ENCODE assay signal across 27 mouse cellular contexts in genomic region chr3:149837921-149838320, GRCm38 (mm10).
"Had no signal": no experiment of that assay in that cellular context is flagged by ENCODE, and none has a peak within 500 bp of the region (broad histone marks: within the 10 kb centered on the region; RNA-seq: fewer than 3 reads in every experiment).

No protein-coding gene starts in this region.

- H3K4me1 ChIP-seq: heart, embryonic 13.5 days; heart, embryonic 15.5 days; kidney, embryonic 15.5 days; liver, embryonic 13.5 days had no signal

- H3K4me3 ChIP-seq: heart, adult 2 months; heart, embryonic 13.5 days; heart, embryonic 15.5 days; hindbrain, embryonic 13.5 days; hindbrain, embryonic 15.5 days; kidney, embryonic 15.5 days; limb, embryonic 12.5 days; liver, embryonic 13.5 days had no signal

- H3K4me2 ChIP-seq: heart, embryonic 11.5 days; heart, embryonic 13.5 days; heart, embryonic 15.5 days; hindbrain, embryonic 13.5 days; hindbrain, embryonic 15.5 days; kidney, embryonic 15.5 days; limb, embryonic 12.5 days; liver, embryonic 11.5 days; liver, embryonic 13.5 days had no signal

- H3K9me3 ChIP-seq: heart, embryonic 13.5 days; heart, embryonic 15.5 days; hindbrain, embryonic 13.5 days; hindbrain, embryonic 15.5 days; kidney, embryonic 15.5 days; limb, embryonic 12.5 days; liver, embryonic 13.5 days had no signal

- ATAC-seq: hindbrain, postnatal 0 days; intestine, embryonic 16.5 days had no signal

- H3K9ac ChIP-seq: heart, embryonic 13.5 days; heart, embryonic 15.5 days; hindbrain, embryonic 13.5 days; hindbrain, embryonic 15.5 days; kidney, embryonic 15.5 days; limb, embryonic 12.5 days; liver, embryonic 13.5 days had no signal

- H3K36me3 ChIP-seq: heart, embryonic 13.5 days; heart, embryonic 15.5 days; hindbrain, embryonic 13.5 days; hindbrain, embryonic 15.5 days; kidney, embryonic 15.5 days; limb, embryonic 12.5 days; liver, embryonic 13.5 days had no signal

- H3K27ac ChIP-seq: heart, adult 2 months; heart, embryonic 13.5 days; heart, embryonic 15.5 days; hindbrain, embryonic 13.5 days; hindbrain, embryonic 15.5 days; hindbrain, postnatal 0 days; kidney, embryonic 15.5 days; kidney, postnatal 0 days; limb, embryonic 12.5 days; liver, embryonic 13.5 days had no signal

- DNase-seq: gastrocnemius, postnatal 14 days; gastrocnemius, postnatal 36 days; heart, adult 11 months; heart, adult 2 months; heart, postnatal 14 days; heart, postnatal 36 days; kidney, adult 11 months; kidney, adult 2 months; kidney, adult 9 months; kidney, postnatal 14 days; kidney, postnatal 36 days; layer of hippocampus, adult 9-11 months; layer of hippocampus, postnatal 36 days; left cerebral cortex, postnatal 4 days; liver; liver, embryonic 13.5 days had no signal

- H3K27me3 ChIP-seq: heart, embryonic 13.5 days; heart, embryonic 15.5 days; hindbrain, embryonic 13.5 days; hindbrain, embryonic 15.5 days; kidney, embryonic 15.5 days; liver, embryonic 13.5 days had no signal
